Mouse (Mus musculus) hindbrain, embryonic 10.5 days (tissue): Measurements from ENCODE around the gene Mrgpra2b. TPM values are rescaled to one million over a fixed set of nuclear protein-coding genes. Genes with fewer than 3 reads are reported as not detected.
"Not testable (repeated sequence)": the region's sequence is repeated elsewhere in the genome, so short reads cannot be mapped to it uniquely, and the experiment has no call there.

ENCODE experiments used
- DNase-seq: peaks from one replicate; pipeline ENCODE4 v3.0.0-alpha.2; 2017; ENCODE audit warnings: low spot score
- H3K27ac ChIP-seq: fragments of 300-500 bp; sonication (generic); 2 replicates; pipeline ENCODE4 v1.5.1; 2016; ENCODE audit warnings: mild to moderate bottlenecking, moderate library complexity
- H3K27me3 ChIP-seq: fragments of 300-500 bp; sonication (generic); 2 replicates; pipeline ENCODE4 v1.6.1; 2016; ENCODE audit warnings: mild to moderate bottlenecking; ENCODE audit not compliant: poor library complexity, insufficient read depth, severe bottlenecking
- H3K36me3 ChIP-seq: fragments of 300-500 bp; sonication (generic); 2 replicates; pipeline ENCODE4 v1.6.1; 2016; ENCODE audit warnings: mild to moderate bottlenecking, moderate library complexity
- H3K4me1 ChIP-seq: fragments of 300-500 bp; sonication (generic); replicated peaks from 2 replicates; pipeline ENCODE4 v1.6.1; 2016; ENCODE audit warnings: mild to moderate bottlenecking
- H3K4me3 ChIP-seq: fragments of 300-500 bp; sonication (generic); 2 replicates; pipeline ENCODE4 v1.5.1; 2016; ENCODE audit warnings: mild to moderate bottlenecking, moderate library complexity
- H3K9me3 ChIP-seq: fragments of 300-500 bp; sonication (generic); 2 replicates; pipeline ENCODE4 v1.6.1; 2016; ENCODE audit warnings: mild to moderate bottlenecking, moderate library complexity
- WGBS: fragments of 180-500 bp; shearing (Covaris S2); methylation state at CpG from one replicate; pipeline ENCODE4 v1.1.7; 2016; 5-methylcytosine and 5-hydroxymethylcytosine counted together
- polyA plus RNA-seq: library from polyadenylated mRNA; unstranded; fragments of >200 nt; fragmentation: Nextera tagmentation; extraction: Ambion mirVana; gene quantifications from 2 replicates; pipeline ENCODE4 v1.2.1, GENCODE M21; 2016

Mrgpra2b gene
- polyA plus RNA-seq: not detected in 2 replicates

GRCm38 (mm10) chr7:47528762-47529161 is at the start of gene Mrgpra2b:
Mrgpra2b (minus strand) TSS chr7:47528862.
- peaks cover 70% of the 10 kb centered on the region for H3K9me3 ChIP-seq
- H3K27me3 ChIP-seq: no peaks in the 10 kb centered on the region
- no peaks in the 10 kb centered on the region for H3K4me1 ChIP-seq
- H3K36me3 ChIP-seq: no peaks in the 10 kb centered on the region
- no peak within 1 kb of the TSS for H3K27ac ChIP-seq
- H3K4me3 ChIP-seq: no peak within 1 kb of the TSS
- DNase-seq: no peak

- Histone ChIP-seq H3K27ac (no peak overlapping the region), H3K36me3 (no peaks in the 10 kb centered on the region), H3K4me3 (no peak overlapping the region), H3K9me3 (peaks cover 50% of the 10 kb centered on the region), H3K4me1 (no peaks in the 10 kb centered on the region), H3K27me3 (no peaks in the 10 kb centered on the region)
- no peak for DNase-seq
- 85% methylated on average over 1 of the region's 1 CpGs for WGBS
Observed at GRCm38 (mm10) chr7:47516379-47516778, 12.3 kb downstream of the Mrgpra2b start.

DNA sequence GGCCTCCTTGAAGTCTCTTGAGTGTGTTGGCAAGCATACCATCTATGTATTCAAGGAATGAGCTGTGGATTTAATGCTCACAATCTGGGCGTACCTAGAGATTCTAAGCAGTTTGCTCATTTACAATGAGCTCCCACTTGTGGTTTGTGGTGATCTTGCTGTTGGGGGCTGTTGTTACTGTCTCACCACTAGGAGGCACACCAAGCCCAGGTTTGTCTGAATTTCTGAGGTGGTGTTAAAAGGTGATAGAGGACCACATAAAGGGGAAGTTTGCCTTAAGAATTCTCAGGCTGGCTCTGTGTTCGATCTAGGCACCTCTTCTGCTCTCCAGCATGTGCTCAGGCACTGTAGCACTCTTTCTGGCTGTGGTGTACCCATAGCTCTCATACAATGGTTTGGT is 13.6 kb downstream of the Mrgpra2b start:
- DNase-seq: no peak
- H3K9me3 ChIP-seq: peaks cover 43% of the 10 kb centered on the region
- no peak overlapping the region for H3K27ac ChIP-seq
- no peaks in the 10 kb centered on the region for H3K27me3 ChIP-seq
- H3K4me1 ChIP-seq: no peaks in the 10 kb centered on the region
- 79% methylated on average over 2 of the region's 2 CpGs for WGBS
- H3K4me3 ChIP-seq: no peak overlapping the region
- no peaks in the 10 kb centered on the region for H3K36me3 ChIP-seq

GRCm38 (mm10) chr7:47502953-47503352 is 25.7 kb downstream of the Mrgpra2b start:
- 80% methylated on average over 4 of the region's 4 CpGs for WGBS
- H3K4me1 ChIP-seq: no peaks in the 10 kb centered on the region

GRCm38 (mm10) chr7:47491266-47491665 is 37.4 kb downstream of the Mrgpra2b start:
- not testable (repeated sequence) for H3K4me1 ChIP-seq, DNase-seq, H3K27me3 ChIP-seq, H3K36me3 ChIP-seq, H3K4me3 ChIP-seq, H3K27ac ChIP-seq
- peaks cover 26% of the 10 kb centered on the region for H3K9me3 ChIP-seq

More at GRCm38 (mm10) chr7:47502953-47503352, 25.7 kb downstream of the Mrgpra2b start:
- no peak overlapping the region for H3K27ac ChIP-seq
- DNase-seq: no peak
- H3K36me3 ChIP-seq: no peaks in the 10 kb centered on the region
- H3K27me3 ChIP-seq: no peaks in the 10 kb centered on the region
- peaks cover 52% of the 10 kb centered on the region for H3K9me3 ChIP-seq
- H3K4me3 ChIP-seq: no peak overlapping the region

DNA sequence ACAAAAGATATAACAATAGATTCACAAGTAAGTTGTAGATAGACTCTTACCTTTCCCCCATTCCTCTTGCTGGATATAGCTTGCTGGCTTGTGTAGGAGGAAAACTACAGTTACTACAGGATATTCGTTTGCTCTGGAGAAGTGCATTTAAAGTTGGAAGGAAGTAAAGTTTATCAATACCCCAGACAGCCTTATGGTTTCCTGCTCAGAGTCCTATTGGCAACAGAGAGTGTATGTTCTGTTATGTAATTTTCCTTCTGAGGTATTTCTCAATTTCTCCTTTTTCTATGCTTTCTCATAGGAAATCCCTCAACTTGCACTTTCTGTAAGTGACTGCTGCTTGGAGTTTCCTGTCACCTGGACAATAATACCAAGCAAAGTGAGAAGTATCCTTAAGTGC is 39.2 kb downstream of the Mrgpra2b start:
- not testable (repeated sequence) for H3K4me1 ChIP-seq, H3K36me3 ChIP-seq, H3K27ac ChIP-seq, H3K27me3 ChIP-seq, H3K4me3 ChIP-seq, DNase-seq
- H3K9me3 ChIP-seq: peaks cover 13% of the 10 kb centered on the region; the same call in 1 of the 2 replicates
- no CpG with 5 or more reads among the region's 1 CpGs for WGBS

DNA sequence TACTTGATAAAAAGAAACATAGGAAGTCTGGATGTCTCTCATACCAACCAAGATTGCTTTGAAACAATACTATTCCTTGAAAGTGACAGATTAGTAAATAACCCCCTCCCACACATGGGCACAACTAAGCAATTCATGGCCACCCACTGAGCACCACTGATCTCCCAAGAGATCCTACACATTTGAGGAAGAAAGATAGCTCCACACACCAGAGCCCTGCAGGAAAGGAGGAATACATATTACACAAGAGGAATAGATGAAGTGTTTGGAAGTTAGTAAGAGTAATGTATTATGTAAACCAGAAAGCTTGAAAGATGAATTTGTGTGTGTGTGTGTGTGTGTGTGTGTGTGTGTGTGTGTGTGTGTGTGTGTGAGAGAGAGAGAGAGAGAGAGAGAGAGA is 45.5 kb downstream of the Mrgpra2b start:
- H3K4me1 ChIP-seq, H3K4me3 ChIP-seq, H3K27me3 ChIP-seq, H3K36me3 ChIP-seq, H3K9me3 ChIP-seq, DNase-seq, H3K27ac ChIP-seq: not testable (repeated sequence)

- not testable (repeated sequence) for H3K27me3 ChIP-seq, H3K27ac ChIP-seq, H3K36me3 ChIP-seq, DNase-seq, H3K4me1 ChIP-seq, H3K9me3 ChIP-seq, H3K4me3 ChIP-seq
- 58% methylated on average over 2 of the region's 3 CpGs for WGBS
Observed at GRCm38 (mm10) chr7:47473904-47474303, 54.8 kb downstream of the Mrgpra2b start.

GRCm38 (mm10) chr7:47465278-47465981 is 63.2 kb downstream of the Mrgpra2b start:
- not testable (repeated sequence) for H3K4me3 ChIP-seq, H3K9me3 ChIP-seq, H3K27me3 ChIP-seq

GRCm38 (mm10) chr7:47452015-47452414 is 76.6 kb downstream of the Mrgpra2b start, which contains the start of gene Mrgpra2a:
Mrgpra2a (minus strand) TSS chr7:47452139.
- H3K9me3 ChIP-seq, H3K4me1 ChIP-seq, H3K36me3 ChIP-seq, DNase-seq, H3K27me3 ChIP-seq, H3K27ac ChIP-seq, H3K4me3 ChIP-seq: not testable (repeated sequence)
- WGBS: no CpG with 5 or more reads among the region's 1 CpGs

More at GRCm38 (mm10) chr7:47465278-47465981, 63.2 kb downstream of the Mrgpra2b start:
- H3K27ac ChIP-seq, DNase-seq, H3K4me1 ChIP-seq, H3K36me3 ChIP-seq: not testable (repeated sequence)

- not testable (repeated sequence) for H3K27me3 ChIP-seq, H3K9me3 ChIP-seq, H3K4me3 ChIP-seq, H3K4me1 ChIP-seq, H3K36me3 ChIP-seq, H3K27ac ChIP-seq, DNase-seq
Observed at GRCm38 (mm10) chr7:47445729-47446128, 82.9 kb downstream of the Mrgpra2b start.

DNA sequence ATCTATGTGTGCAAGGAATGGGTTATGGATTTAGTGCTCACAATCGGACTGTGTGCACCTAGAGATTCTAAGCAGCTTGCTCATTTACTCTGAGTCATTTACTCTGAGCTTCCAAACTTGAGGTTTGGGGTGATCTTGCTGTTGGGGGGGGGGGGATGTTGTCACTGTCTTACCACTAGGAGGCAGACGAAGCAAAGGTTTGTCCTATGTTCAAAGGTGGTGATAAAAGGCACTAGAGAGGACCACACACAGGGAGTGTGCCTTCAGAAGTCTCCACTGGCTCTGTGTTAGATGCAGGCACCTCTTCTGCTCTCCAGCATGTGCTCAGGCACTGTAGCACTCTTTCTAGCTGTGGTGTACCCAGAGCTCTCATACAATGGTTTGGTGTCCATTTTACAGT is 92.2 kb downstream of the Mrgpra2b start:
- not testable (repeated sequence) for H3K36me3 ChIP-seq, DNase-seq, H3K4me3 ChIP-seq, H3K9me3 ChIP-seq, H3K27me3 ChIP-seq, H3K4me1 ChIP-seq, H3K27ac ChIP-seq
- 30% methylated on average over 1 of the region's 2 CpGs for WGBS

DNA sequence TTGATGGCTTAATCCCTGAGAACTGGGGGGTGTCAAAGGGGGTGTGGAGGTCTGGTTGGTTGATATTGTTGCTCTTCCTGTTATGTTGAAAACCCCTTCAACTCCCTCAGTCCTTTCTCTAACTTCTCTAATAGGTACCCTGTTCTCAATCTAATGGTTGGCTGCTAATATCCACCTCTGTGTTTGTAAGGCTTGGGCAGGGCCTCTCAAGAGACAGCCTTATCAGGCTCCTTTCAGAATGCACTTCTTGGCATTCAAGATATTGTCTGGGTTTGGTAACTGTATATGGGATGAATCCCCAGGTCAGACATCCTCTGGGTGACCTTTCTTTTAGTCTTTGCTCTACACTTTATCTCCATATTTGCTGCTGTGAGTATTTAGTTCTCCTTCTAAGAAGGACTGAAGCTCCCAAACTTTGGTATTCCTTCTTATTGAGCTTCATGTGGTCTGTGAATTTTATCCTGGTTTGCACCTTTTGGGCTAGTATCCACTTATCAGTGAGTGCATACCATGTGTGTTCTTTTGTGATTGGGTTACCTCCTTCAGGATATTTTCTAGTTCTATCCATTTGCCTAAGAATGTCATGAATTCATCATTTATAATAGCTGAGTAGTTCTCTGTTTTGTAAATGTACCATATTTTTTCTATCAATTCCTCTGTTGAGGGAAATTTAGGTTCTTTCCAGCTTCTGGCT is 100.7 kb downstream of the Mrgpra2b start:
- not testable (repeated sequence) for H3K27ac ChIP-seq, H3K4me3 ChIP-seq, H3K27me3 ChIP-seq, DNase-seq, H3K36me3 ChIP-seq, H3K4me1 ChIP-seq, H3K9me3 ChIP-seq
